Mouse (Mus musculus) hindbrain, embryonic 12.5 days (tissue): ENCODE results near the gene Sox18. TPM values are rescaled to one million over a fixed set of nuclear protein-coding genes. Genes with fewer than 3 reads are reported as not detected.

Experiments
- ATAC-seq: fragments of 200-750 bp; cut with Nextera tagmentation; 2 replicates; pipeline ENCODE4 v1.8.0; 2017; ENCODE audit warnings: moderate TSS enrichment; ENCODE audit not compliant: low FRiP score
- H3K27ac ChIP-seq: fragments of 300-500 bp; sonication (generic); 2 replicates; pipeline ENCODE4 v1.5.1; 2016; ENCODE audit warnings: mild to moderate bottlenecking
- H3K27me3 ChIP-seq: fragments of 300-500 bp; sonication (generic); 2 replicates; pipeline ENCODE4 v1.6.1; 2016; ENCODE audit warnings: mild to moderate bottlenecking
- H3K36me3 ChIP-seq: fragments of 300-500 bp; sonication (generic); 2 replicates; pipeline ENCODE4 v1.6.1; 2016; ENCODE audit warnings: mild to moderate bottlenecking
- H3K4me1 ChIP-seq: fragments of 300-500 bp; sonication (generic); 2 replicates; pipeline ENCODE4 v1.6.1; 2016
- H3K4me2 ChIP-seq: fragments of 300-500 bp; sonication (generic); replicated peaks from 2 replicates; pipeline ENCODE4 v1.6.1; 2016; ENCODE audit warnings: mild to moderate bottlenecking
- H3K4me3 ChIP-seq: fragments of 300-500 bp; sonication (generic); 2 replicates; pipeline ENCODE4 v1.5.1; 2016; ENCODE audit warnings: mild to moderate bottlenecking
- H3K9ac ChIP-seq: fragments of 300-500 bp; sonication (generic); 2 replicates; pipeline ENCODE4 v1.6.1; 2016; ENCODE audit warnings: mild to moderate bottlenecking, moderate library complexity
- H3K9me3 ChIP-seq: fragments of 300-500 bp; sonication (generic); replicated peaks from 2 replicates; pipeline ENCODE4 v1.6.1; 2016; ENCODE audit warnings: mild to moderate bottlenecking
- WGBS: fragments of 180-500 bp; shearing (Covaris S2); methylation state at CpG from one replicate; pipeline ENCODE4 v1.1.7; 2016; 5-methylcytosine and 5-hydroxymethylcytosine counted together
- polyA plus RNA-seq: library from polyadenylated mRNA; unstranded; fragments of >200 nt; fragmentation: Nextera tagmentation; extraction: Ambion mirVana; gene quantifications from 2 replicates; pipeline ENCODE4 v1.2.1, GENCODE M21; 2016

Sox18 gene
- polyA plus RNA-seq, result 21.4 and 22.0 TPM in 2 replicates

- ATAC-seq, result no peak
- Histone ChIP-seq H3K4me3 (peak within 1 kb of the TSS; percentile 41), H3K4me2 (peak within 1 kb of the TSS; percentile 72), H3K36me3 (no peaks in the 10 kb centered on the region), H3K9ac (peak within 1 kb of the TSS; percentile 50), H3K27ac (no peak within 1 kb of the TSS), H3K9me3 (no peaks in the 10 kb centered on the region), H3K4me1 (peaks cover 36% of the 10 kb centered on the region), H3K27me3 (peaks cover 61% of the 10 kb centered on the region)
- under 1% methylated on average over 43 of the region's 43 CpGs for WGBS
Observed at GRCm38 (mm10) chr2:181671326-181671725, at the start of gene Sox18. Gene Sox18 (minus strand): TSS chr2:181671640.

GRCm38 (mm10) chr2:181721200-181721599 is 49.8 kb upstream of the Sox18 start:
- Histone ChIP-seq H3K4me2 (no peak overlapping the region), H3K36me3 (peaks cover 19% of the 10 kb centered on the region), H3K27me3 (no peaks in the 10 kb centered on the region), H3K27ac (no peak overlapping the region), H3K9ac (no peak overlapping the region), H3K9me3 (no peaks in the 10 kb centered on the region), H3K4me3 (no peak overlapping the region), H3K4me1 (peaks cover 6% of the 10 kb centered on the region; the same call in 1 of the 2 replicates)
- ATAC-seq, result no peak

DNA sequence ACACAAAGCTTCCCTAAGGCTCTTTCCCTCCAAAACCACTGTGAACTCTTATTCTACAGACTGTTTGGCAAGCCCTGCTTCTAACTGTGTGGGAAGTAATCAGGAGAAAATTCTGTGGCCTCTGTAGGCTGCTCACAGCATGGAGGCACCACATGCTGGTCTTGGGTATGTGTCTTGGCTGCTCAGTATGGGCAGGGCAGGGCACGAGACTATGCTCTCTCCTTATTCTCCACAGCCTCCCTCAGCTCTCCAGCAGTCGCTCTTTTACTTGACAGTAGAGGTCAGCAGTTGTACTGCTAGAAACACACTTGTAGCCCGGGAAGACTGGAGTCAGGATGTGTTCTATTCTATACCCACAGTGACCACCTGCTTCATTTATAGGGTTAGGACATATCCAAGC is 48.6 kb upstream of the Sox18 start:
- no peak overlapping the region for H3K4me3 ChIP-seq
- H3K36me3 ChIP-seq, result peaks cover 19% of the 10 kb centered on the region
- H3K4me2 ChIP-seq, result no peak overlapping the region
- no peak for ATAC-seq
- H3K27me3 ChIP-seq, result no peaks in the 10 kb centered on the region
- H3K9me3 ChIP-seq, result no peaks in the 10 kb centered on the region
- H3K9ac ChIP-seq, result no peak overlapping the region
- 33% methylated on average over 3 of the region's 3 CpGs for WGBS
- peaks cover 15% of the 10 kb centered on the region for H3K4me1 ChIP-seq
- no peak overlapping the region for H3K27ac ChIP-seq

GRCm38 (mm10) chr2:181716991-181717390 is 45.6 kb upstream of the Sox18 start:
- ATAC-seq, result no peak

DNA sequence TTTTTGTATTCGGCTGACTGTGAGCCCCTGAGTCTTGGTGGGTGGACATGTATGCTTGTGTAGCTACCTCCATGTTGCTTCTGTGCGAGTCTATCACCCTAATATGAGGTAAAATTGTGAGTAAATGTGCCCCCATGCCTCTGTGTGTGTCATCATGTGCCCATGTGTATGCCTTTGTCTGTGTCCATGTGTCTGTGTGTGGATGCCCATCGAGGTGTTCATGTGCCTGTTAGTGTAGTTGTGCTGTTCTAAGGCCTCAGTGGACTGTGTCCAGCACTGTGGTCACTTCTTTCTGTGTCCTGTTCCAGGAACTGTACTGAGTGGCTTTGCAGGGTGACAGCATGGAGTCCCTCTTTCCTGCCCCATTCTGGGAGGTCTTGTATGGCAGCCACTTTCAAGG is 43.9 kb upstream of the Sox18 start:
- ATAC-seq, result peak; percentile 38
- H3K9me3 ChIP-seq, result no peaks in the 10 kb centered on the region

More at GRCm38 (mm10) chr2:181716991-181717390, 45.6 kb upstream of the Sox18 start:
- Histone ChIP-seq H3K4me2 (peak overlapping the region; percentile 55), H3K36me3 (peaks cover 19% of the 10 kb centered on the region), H3K4me1 (peaks cover 33% of the 10 kb centered on the region), H3K4me3 (0 out of 2 replicates have a peak overlapping the region, but pooled peaks have one; percentile 46), H3K27ac (no peak overlapping the region), H3K9me3 (no peaks in the 10 kb centered on the region), H3K27me3 (no peaks in the 10 kb centered on the region), H3K9ac (no peak overlapping the region)
- 78% methylated on average over 3 of the region's 3 CpGs for WGBS

DNA sequence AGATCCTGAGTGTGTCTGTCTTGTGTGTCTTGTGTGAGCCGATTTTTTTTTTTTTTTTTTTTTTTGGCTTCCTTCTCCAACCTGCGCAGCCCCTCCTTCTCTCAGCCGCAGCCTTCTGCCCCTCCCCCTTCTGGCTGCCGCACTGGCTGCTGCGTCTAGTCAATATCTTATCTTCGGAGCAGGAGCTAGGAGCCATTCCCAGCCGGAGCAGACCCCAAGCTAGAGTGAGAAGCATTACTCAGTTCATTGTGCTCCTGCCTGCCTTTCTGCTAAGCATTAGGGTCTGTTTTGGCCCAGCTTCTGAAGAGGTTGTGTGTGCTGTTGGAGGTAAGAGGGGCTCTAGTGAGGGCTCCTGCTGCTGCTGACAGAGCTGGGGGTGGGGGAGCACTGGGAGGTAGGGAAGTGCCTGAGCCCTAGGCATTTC is 43.5 kb upstream of the Sox18 start, which contains the start of gene Oprl1:
Oprl1 (plus strand) TSS at position 114 of the 424 bp plus-strand sequence.
- Histone ChIP-seq H3K4me2 (peak within 1 kb of the TSS; percentile 55), H3K9ac (peak within 1 kb of the TSS; percentile 63), H3K4me3 (peak within 1 kb of the TSS; percentile 46), H3K9me3 (no peaks in the 10 kb centered on the region), H3K36me3 (peaks cover 16% of the 10 kb centered on the region), H3K4me1 (peaks cover 33% of the 10 kb centered on the region), H3K27me3 (no peaks in the 10 kb centered on the region), H3K27ac (peak within 1 kb of the TSS; percentile 90)
- ATAC-seq, result peak; percentile 81
- WGBS, result 2% methylated on average over 7 of the region's 7 CpGs

More for the DNA sequence above, 43.9 kb upstream of the Sox18 start:
- Histone ChIP-seq H3K4me1 (peaks cover 33% of the 10 kb centered on the region), H3K9ac (peak overlapping the region; percentile 63), H3K4me2 (peak overlapping the region; percentile 55), H3K4me3 (peak overlapping the region; percentile 46), H3K27me3 (no peaks in the 10 kb centered on the region), H3K27ac (peak overlapping the region; percentile 90), H3K36me3 (peaks cover 19% of the 10 kb centered on the region)
- 67% methylated on average over 3 of the region's 3 CpGs for WGBS

GRCm38 (mm10) chr2:181713749-181714148 is 42.3 kb upstream of the Sox18 start:
- Histone ChIP-seq H3K4me1 (peaks cover 33% of the 10 kb centered on the region), H3K4me2 (peak overlapping the region; percentile 55), H3K9me3 (no peaks in the 10 kb centered on the region), H3K36me3 (peaks cover 5% of the 10 kb centered on the region), H3K9ac (no peak overlapping the region), H3K27ac (peak overlapping the region; percentile 90), H3K4me3 (no peak overlapping the region), H3K27me3 (no peaks in the 10 kb centered on the region)
- 50% methylated on average over 1 of the region's 1 CpGs for WGBS
- ATAC-seq, result peak; percentile 73

GRCm38 (mm10) chr2:181706668-181707067 is 35.2 kb upstream of the Sox18 start:
- no peak for ATAC-seq
- Histone ChIP-seq H3K9ac (no peak overlapping the region), H3K36me3 (no peaks in the 10 kb centered on the region), H3K4me1 (no peaks in the 10 kb centered on the region), H3K4me3 (no peak overlapping the region), H3K27me3 (no peaks in the 10 kb centered on the region), H3K27ac (no peak overlapping the region), H3K4me2 (no peak overlapping the region), H3K9me3 (no peaks in the 10 kb centered on the region)
- 33% methylated on average over 4 of the region's 4 CpGs for WGBS

- ATAC-seq, result no peak
- Histone ChIP-seq H3K36me3 (no peaks in the 10 kb centered on the region), H3K4me1 (peaks cover 6% of the 10 kb centered on the region), H3K27me3 (peaks cover 10% of the 10 kb centered on the region; the same call in 1 of the 2 replicates), H3K9me3 (no peaks in the 10 kb centered on the region), H3K4me3 (no peak within 1 kb of the TSS), H3K9ac (no peak within 1 kb of the TSS), H3K4me2 (no peak within 1 kb of the TSS), H3K27ac (no peak within 1 kb of the TSS)
- WGBS, result 51% methylated on average over 5 of the region's 5 CpGs
Observed at GRCm38 (mm10) chr2:181698241-181698640, 26.8 kb upstream of the Sox18 start, which contains the start of gene Lkaaear1. Gene Lkaaear1 (minus strand): TSS chr2:181698442.

GRCm38 (mm10) chr2:181696801-181697420 is 25.5 kb upstream of the Sox18 start:
- peaks cover 18% of the 10 kb centered on the region for H3K4me1 ChIP-seq
- H3K9me3 ChIP-seq, result no peaks in the 10 kb centered on the region
- no peak for ATAC-seq
- 72% methylated on average over 33 of the region's 33 CpGs for WGBS
- peaks cover 10% of the 10 kb centered on the region; the same call in 1 of the 2 replicates for H3K27me3 ChIP-seq
- H3K4me3 ChIP-seq, result no peak overlapping the region
- H3K9ac ChIP-seq, result no peak overlapping the region
- H3K36me3 ChIP-seq, result no peaks in the 10 kb centered on the region
- no peak overlapping the region for H3K27ac ChIP-seq
- no peak overlapping the region for H3K4me2 ChIP-seq

GRCm38 (mm10) chr2:181695776-181696175 is 24.3 kb upstream of the Sox18 start:
- ATAC-seq, result no peak
- H3K27ac ChIP-seq, result no peak overlapping the region
- H3K4me1 ChIP-seq, result peaks cover 18% of the 10 kb centered on the region
- H3K36me3 ChIP-seq, result no peaks in the 10 kb centered on the region
- no peak overlapping the region for H3K9ac ChIP-seq
- peaks cover 10% of the 10 kb centered on the region; the same call in 1 of the 2 replicates for H3K27me3 ChIP-seq
- WGBS, result 75% methylated on average over 1 of the region's 1 CpGs
- H3K4me2 ChIP-seq, result no peak overlapping the region
- H3K4me3 ChIP-seq, result no peak overlapping the region
- no peaks in the 10 kb centered on the region for H3K9me3 ChIP-seq

GRCm38 (mm10) chr2:181694581-181694980 is 23.1 kb upstream of the Sox18 start:
- Histone ChIP-seq H3K4me2 (peak overlapping the region; percentile 95; the same call in 1 of the 2 replicates), H3K4me1 (peaks cover 18% of the 10 kb centered on the region), H3K9ac (no peak overlapping the region), H3K4me3 (0 out of 2 replicates have a peak overlapping the region, but pooled peaks have one; percentile 68), H3K9me3 (no peaks in the 10 kb centered on the region), H3K27ac (no peak overlapping the region), H3K27me3 (peaks cover 10% of the 10 kb centered on the region; the same call in 1 of the 2 replicates), H3K36me3 (no peaks in the 10 kb centered on the region)
- no peak for ATAC-seq
- WGBS, result 89% methylated on average over 3 of the region's 3 CpGs
